Mouse (Mus musculus) cerebellum, postnatal 10 days (tissue): ENCODE results near the gene Col27a1.

Experiments used
- DNase-seq, 2 experiments: peaks; one replicate each; pipeline ENCODE4 v3.0.0; 2021; ENCODE audit warnings: mixed read lengths in 2 of 2

The Col27a1 gene

GRCm38 (mm10) chr4:63213907-63214621 lies at the start of gene Col27a1:
Col27a1 (plus strand) TSS chr4:63214004.
- DNase-seq: peak; percentile 20 to 30

GRCm38 (mm10) chr4:63165636-63166035 lies 48.2 kb upstream of the Col27a1 start:
- no peak for DNase-seq

DNA sequence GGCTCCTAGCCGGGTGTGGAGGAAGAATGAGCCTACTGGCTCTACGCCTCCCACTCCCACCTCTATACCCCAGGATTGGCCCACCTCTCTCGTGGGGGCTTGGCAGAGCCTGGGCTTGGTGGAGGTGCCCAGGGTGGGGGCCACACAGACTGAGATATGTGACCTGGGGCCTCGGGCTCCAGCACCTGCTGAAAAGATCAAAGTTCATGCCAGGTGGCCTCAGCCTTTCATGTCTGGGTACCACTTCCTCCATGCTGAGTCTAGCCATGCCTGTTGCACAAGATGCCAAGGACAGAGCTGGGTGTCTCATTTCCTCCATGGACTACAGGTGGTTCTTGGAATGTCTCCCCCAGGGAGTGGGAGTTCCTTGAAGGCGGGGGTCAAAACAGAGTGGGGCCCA lies 47.5 kb upstream of the Col27a1 start:
- DNase-seq: no peak

DNA sequence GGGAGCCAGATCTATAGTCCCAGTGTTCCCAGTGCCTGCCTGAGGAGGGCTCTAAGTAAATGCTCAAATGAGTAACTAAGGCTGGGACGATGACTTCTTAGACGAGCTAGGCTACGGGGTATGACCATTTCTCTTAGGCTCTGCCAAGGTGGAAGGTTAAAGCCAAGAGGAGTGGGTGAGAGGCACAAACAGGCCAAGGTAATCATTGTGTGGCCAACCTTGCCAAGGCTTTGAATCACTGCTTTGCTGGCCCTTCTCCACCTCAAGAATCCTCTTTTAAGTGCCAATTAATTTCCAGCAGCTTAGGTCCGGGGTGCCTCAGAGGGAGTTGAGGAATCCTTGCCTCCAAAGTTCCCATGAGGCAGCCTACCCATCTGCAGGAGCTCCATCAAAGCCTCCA lies 43.7 kb upstream of the Col27a1 start:
- no peak for DNase-seq

GRCm38 (mm10) chr4:63171122-63171521 lies 42.7 kb upstream of the Col27a1 start:
- no peak for DNase-seq

- no peak for DNase-seq
Measured at GRCm38 (mm10) chr4:63171969-63172685, 41.7 kb upstream of the Col27a1 start, which contains the start of gene Kif12. Kif12 (minus strand) TSS chr4:63172131.

- peak; percentile 90 to 91 for DNase-seq
Measured at GRCm38 (mm10) chr4:63181556-63181955, 32.2 kb upstream of the Col27a1 start.

GRCm38 (mm10) chr4:63186281-63186870 lies 27.4 kb upstream of the Col27a1 start:
- DNase-seq: peak in 1 of 2 experiments; percentile 25

GRCm38 (mm10) chr4:63191641-63192040 lies 22.2 kb upstream of the Col27a1 start:
- no peak for DNase-seq

DNA sequence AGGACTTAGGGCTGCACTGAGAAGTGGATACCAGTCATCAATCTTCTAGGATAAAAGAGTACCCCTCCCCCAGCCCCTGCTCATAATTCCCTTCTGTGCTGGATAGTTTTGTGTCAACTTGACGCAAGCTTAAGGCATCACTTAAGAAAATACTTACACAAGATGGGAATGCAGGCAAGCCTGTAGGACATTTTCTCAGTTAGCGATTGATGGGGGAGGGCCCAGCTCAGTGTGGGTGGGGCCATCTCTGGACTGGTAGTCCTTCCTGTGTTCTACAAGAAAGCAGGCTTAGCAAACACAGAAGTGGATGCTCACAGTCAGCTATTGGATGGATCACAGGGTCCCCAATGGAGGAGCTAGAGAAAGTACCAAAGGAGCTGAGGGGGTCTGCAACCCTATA lies 19.4 kb upstream of the Col27a1 start:
- no peak for DNase-seq

- no peak for DNase-seq
Measured at GRCm38 (mm10) chr4:63199366-63199765, 14.4 kb upstream of the Col27a1 start.

GRCm38 (mm10) chr4:63203874-63204273 lies 9.9 kb upstream of the Col27a1 start:
- no peak for DNase-seq

- DNase-seq: peak in 1 of 2 experiments; percentile 56
Measured at GRCm38 (mm10) chr4:63205583-63205982, 8.2 kb upstream of the Col27a1 start.

DNA sequence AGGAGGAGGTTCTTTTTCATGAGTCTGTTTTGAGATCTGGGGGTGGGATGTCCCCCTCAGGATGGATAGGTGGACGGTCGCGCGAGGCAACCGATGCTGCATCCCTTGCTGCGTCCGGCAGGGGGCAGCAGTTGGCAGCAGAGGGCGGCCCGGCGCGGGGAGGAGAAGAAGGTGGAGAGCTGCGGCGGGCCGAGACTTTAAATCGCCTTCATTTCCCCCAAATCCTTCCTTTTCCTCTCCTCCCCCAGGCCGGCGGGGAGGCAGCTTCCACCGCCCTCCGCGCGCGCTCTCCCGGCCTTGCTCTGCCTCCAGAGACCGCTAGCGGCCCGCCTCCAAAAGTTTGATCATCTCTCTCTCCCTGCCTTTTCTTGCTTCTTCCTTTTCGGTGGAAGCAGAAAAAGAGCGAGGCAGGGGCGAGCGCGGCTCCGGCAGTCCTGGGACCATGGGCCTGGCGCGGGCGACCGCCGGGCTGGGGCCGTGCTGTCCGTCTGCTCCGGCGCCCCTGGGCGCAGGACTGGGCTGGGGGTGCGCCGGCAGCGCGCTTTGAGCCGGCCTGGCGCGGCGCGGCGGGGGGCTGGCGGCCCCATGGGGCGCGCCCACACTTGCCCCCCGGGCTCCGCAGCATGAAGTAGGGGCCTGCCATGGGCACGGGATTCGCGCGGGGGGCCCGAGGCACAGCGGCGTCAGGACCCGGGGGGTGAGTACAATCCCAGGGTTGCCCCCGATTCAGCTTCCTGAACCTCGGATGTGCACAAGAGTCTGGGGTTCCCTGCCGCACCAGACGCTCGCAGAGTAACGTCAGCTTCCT lies 1.6 kb downstream of the Col27a1 start:
- peak; percentile 93 to 94 for DNase-seq

DNA sequence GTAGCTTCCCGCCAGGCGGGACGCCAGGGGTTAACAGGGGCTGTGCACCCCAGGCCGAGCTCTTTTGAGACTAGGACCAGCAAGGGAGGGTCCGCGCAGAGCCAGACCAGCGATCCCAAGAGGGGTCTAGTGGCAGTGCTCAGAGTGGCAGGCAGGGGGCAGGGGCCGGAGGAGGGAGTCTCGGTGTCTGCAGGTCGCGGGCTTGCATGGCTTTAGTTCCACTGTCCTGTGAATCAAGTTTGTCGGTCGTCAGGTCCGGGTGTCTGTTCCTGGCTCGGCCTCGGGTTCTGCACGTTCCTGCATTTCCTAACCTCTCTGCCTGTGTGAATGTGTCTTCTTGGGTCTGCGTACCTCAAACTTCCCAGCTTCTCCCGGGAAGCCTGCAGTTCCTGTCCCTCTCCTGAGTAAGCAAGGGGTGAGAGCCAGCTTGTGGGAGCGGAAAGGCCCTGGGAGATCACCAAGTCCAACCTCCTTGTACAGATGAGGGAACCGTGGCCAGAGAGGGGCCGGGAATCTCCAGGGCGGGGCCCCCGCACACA lies 2.3 kb downstream of the Col27a1 start:
- peak; percentile 75 to 76 for DNase-seq

DNA sequence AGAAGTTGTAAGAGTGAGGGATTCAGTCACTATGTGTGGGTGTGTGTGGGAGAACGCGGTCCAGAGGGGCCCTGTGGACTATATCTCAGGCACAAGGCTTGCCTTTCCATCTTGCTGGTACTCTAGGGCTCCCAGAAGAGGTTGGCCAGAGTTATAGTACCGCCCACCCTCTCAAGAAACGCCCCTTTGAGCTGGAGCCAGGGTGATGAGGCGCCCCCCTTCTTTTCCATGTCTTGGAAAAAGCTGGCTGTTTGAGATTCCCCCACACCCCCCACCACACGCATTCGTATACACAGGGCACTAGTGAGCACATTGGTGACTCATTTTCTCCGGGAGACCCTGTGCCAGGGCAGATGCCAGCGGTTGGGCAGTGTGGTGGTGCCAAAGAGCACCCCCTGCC lies 2.8 kb downstream of the Col27a1 start:
- peak; percentile 39 to 40 for DNase-seq

- no peak for DNase-seq
Measured at GRCm38 (mm10) chr4:63217513-63217912, 3.7 kb downstream of the Col27a1 start.

DNA sequence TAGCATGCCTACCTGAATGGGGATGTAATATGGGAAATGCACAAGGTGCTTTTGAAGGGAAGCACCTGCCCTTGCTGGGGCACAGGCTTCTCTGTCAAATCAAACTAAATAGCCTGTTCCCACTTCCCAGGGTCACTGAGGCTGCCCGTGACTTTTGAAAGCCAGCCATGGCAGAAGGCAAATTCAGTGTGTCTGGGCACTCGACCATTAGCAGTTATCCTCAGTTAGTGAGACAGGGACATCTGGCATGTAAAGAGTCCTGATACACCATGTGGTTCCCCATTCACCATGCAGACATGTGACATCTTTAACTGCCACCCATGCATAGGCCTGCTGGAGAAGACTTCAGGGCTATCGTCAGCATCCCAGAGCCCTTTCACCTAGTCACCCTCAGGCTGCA lies 5.3 kb downstream of the Col27a1 start:
- DNase-seq: peak; percentile 74 to 81

DNA sequence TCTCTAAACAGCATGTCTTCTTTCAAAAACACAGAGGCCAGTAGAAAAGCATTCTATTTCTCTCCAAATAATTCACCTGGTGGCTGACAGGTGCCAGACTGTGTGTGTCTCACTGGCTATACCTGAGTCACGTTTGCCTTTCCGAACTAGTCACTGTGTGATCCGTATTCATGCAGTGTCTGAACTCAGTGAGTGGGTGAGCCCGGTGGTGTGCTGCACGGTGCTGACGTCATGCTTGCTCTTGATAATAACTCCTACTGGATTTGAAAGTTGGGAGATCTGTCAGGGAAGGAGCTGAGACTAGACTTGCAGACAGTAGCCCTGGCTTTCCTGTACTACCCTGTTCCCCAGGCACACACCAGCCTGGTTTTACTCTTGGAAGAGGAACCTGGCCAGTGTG lies 5.8 kb downstream of the Col27a1 start:
- DNase-seq: no peak

GRCm38 (mm10) chr4:63221096-63221958 lies 7.5 kb downstream of the Col27a1 start:
- DNase-seq: peak in 1 of 2 experiments; percentile 55

DNA sequence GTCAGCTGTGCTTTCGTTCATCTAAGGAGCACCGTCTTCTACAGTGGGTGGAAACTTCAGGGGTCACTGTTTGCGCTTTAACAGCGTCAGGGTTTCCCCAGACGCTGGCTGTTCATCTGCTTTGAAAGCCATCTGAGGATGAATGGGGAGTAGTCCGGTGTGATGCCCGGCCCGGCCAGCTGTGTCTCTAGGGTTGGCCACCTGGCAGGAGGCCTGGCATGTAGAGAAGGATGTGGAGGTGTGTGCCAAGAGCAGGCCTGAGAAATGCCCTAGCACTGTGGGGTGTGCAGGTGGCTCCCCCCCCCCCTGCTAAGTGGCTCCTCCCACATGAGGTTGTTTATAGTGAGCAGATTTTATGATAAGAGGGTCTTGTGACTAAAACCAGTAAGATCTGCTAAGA lies 8.4 kb downstream of the Col27a1 start:
- DNase-seq: no peak

- no peak for DNase-seq
Measured at GRCm38 (mm10) chr4:63225373-63225772, 11.6 kb downstream of the Col27a1 start.
